Mouse (Mus musculus): ENCODE measurements at regions not wholly inside any gene's neighbourhood (a gene's known extent, or its start where the extent isn't known, plus 50 kb on each side); places are given as distances from the start of the nearest gene placed in this dataset.

DNA sequence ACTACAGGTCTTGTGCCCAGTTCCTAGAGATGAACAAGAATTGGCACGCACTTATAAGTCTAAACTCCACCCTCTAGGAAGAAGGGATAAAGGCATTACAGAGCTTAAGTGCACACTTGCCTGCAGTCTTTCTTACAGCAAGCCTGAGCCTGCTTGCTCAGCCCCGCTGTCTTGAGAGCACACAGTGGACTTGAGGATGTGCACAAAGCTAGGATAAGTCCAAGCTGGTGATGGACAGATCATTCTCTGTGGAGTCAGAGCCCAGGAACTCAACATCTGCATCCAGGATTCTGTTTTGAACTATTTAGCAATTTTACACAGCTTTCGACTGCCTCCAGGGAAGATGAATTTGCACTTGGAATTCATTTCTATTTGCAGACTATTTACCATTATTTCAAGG is 452.8 kb upstream of the Id2 start:
- Histone ChIP-seq H3K36me3 (replicated peaks; ENCODE audit: low read length) (no peaks in the 10 kb centered on the region), H3K9me3 (no peaks in the 10 kb centered on the region), H3K4me3 (replicated peaks) (no peak overlapping the region), H3K4me1 (no peaks in the 10 kb centered on the region), H3K27me3 (replicated peaks) (peaks cover 4% of the 10 kb centered on the region)
- TF ChIP-seq FLI1 (IDR thresholded peaks at IDR 0.05; ENCODE audit: low read length), result no peak
- no peak for TF ChIP-seq GATA1 (IDR thresholded peaks at IDR 0.05; ENCODE audit: borderline replicate concordance, low read length)

DNA sequence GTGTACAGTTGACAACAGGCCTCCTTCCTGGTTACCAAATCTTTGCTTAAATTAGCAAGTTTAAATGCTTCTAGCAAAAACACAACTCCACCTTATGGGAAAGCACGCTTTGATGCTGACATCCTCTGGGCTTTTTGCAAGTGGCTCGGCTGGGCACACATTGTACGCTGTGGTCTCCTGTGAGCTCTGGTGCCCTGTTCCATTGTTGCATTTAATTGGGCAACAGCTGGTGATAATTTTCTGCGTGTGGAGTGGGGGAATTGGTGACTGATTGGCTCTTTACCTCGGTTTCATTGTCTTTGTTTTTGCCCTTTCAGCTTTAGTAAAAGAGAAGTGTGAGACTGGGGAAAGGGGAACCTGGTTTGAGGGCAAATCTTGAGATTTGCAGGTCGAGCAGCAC is 447.3 kb upstream of the Id2 start:
- TF ChIP-seq FLI1 (IDR thresholded peaks at IDR 0.05; ENCODE audit: low read length) (no peak), GATA1 (IDR thresholded peaks at IDR 0.05; ENCODE audit: borderline replicate concordance, low read length) (no peak)
- H3K36me3 ChIP-seq (replicated peaks; ENCODE audit: low read length), result no peaks in the 10 kb centered on the region
- no peaks in the 10 kb centered on the region for H3K9me3 ChIP-seq

DNA sequence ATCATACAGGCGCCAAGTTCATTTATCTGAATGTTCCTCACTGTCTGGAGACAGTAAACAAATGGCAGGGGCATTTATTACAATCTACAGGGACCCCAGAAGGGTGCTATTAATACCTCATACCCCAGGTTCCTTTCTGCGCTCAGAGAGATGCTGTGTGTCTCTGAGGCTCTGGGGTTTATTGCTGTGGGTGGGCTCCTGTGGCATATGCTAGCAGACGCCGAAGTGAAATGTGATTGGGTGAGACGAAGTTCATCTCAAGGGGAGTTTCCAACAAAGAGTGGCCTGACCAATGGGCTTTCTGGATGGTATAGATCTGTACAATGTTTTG is 437.6 kb upstream of the Id2 start:
- peaks cover 3% of the 10 kb centered on the region for H3K27me3 ChIP-seq (replicated peaks)
- H3K9me3 ChIP-seq, result no peaks in the 10 kb centered on the region
- no peaks in the 10 kb centered on the region for H3K4me1 ChIP-seq
- H3K4me3 ChIP-seq (replicated peaks), result no peak overlapping the region
- H3K36me3 ChIP-seq (replicated peaks; ENCODE audit: low read length), result no peaks in the 10 kb centered on the region
- TF ChIP-seq GATA1 (IDR thresholded peaks at IDR 0.05; ENCODE audit: borderline replicate concordance, low read length) (no peak), FLI1 (IDR thresholded peaks at IDR 0.05; ENCODE audit: low read length) (no peak)

More for the DNA sequence above, 447.3 kb upstream of the Id2 start:
- Histone ChIP-seq H3K4me1 (no peaks in the 10 kb centered on the region), H3K27me3 (replicated peaks) (no peaks in the 10 kb centered on the region), H3K4me3 (replicated peaks) (no peak overlapping the region)

DNA sequence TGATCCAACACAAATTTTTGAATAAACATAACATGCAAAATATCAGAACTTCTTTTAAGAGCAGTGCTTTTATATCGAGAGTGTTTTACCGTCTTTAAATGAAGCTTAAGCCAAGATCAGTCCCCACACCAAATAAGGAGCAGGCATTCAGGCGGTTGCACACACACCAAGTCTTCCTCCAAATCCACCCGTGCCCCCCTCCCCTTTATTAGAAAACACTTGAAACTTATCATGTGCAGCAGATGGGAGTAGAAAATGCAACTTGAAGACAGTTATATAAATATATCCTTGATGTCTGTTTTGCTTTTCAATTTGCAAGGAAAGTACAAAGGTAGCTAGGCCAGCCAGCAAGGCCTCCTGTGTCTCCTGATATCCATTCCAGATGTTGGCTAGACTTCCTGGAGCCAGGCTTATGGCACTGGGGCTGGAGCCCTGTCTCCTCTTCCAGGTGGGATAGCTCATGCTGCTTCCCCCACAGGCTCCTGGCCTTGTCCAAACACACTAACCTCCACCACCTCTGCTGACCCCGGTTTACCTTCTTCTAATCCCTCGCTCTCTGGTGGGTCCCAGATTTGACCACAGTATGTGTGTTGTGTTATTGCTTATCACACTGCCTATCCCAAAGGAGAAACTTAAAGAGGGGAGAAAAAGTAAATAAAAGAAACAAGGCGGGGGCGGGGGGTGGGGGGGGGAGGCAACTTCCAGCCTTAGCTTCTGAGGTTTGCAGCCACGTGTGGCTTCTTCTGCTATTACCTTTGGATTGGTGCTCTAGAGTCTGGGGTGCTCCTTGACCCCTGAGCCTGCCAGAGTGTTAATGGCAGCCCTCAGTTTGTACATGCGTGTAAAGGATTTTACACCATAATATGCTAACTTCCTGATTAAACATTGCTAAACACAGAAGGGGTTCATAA is 437.0 kb upstream of the Id2 start:
- Histone ChIP-seq H3K36me3 (replicated peaks; ENCODE audit: low read length) (no peaks in the 10 kb centered on the region), H3K9me3 (no peaks in the 10 kb centered on the region), H3K27me3 (replicated peaks) (peaks cover 3% of the 10 kb centered on the region), H3K4me1 (no peaks in the 10 kb centered on the region), H3K4me3 (replicated peaks) (no peak overlapping the region)
- TF ChIP-seq GATA1 (IDR thresholded peaks at IDR 0.05; ENCODE audit: borderline replicate concordance, low read length), result no peak
- no peak for TF ChIP-seq FLI1 (IDR thresholded peaks at IDR 0.05; ENCODE audit: low read length)

DNA sequence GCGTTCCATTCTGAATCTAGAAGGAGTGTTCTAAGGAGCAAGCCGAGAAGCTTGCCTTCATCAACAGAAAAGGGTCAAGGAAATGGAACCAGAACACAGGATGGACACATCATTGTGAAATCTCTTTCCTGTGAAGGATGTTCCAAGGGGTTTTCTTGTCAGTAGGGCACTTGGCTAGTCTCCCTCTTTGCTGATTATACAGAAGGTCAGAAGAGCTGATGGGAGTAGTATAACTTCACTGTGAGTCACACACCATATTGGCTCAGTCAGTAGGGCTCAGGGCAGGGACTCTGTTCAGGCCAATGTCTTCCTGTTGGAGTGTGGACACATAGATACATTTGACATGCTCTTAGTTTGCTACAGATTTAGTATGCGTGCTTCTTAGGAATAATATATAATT is 433.5 kb upstream of the Id2 start:
- no peak overlapping the region for H3K4me3 ChIP-seq (replicated peaks)
- no peak for TF ChIP-seq FLI1 (IDR thresholded peaks at IDR 0.05; ENCODE audit: low read length)
- TF ChIP-seq GATA1 (IDR thresholded peaks at IDR 0.05; ENCODE audit: borderline replicate concordance, low read length), result no peak
- no peaks in the 10 kb centered on the region for H3K9me3 ChIP-seq
- no peaks in the 10 kb centered on the region for H3K36me3 ChIP-seq (replicated peaks; ENCODE audit: low read length)
- peaks cover 3% of the 10 kb centered on the region for H3K27me3 ChIP-seq (replicated peaks)
- H3K4me1 ChIP-seq, result no peaks in the 10 kb centered on the region

DNA sequence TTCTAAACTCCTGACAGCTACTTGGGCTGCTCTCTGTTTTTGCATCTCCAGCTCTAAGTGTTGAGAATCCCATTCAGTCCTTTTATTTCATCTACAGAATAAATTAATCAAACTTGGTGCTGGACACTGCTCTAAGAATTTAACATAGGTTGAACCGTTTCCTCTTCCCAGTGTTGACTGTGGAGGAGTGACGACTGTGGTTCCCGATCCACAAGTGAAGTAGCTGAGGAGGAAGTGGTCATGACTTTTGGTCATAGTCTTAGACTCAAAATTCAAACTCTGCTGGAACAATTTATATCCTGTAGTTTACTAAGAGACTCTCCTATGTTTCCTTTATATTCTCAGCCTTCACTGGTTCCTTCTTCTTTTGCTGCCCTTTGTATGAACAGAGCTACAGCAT is 432.6 kb upstream of the Id2 start:
- Histone ChIP-seq H3K27me3 (replicated peaks) (peaks cover 3% of the 10 kb centered on the region), H3K4me3 (replicated peaks) (no peak overlapping the region), H3K36me3 (replicated peaks; ENCODE audit: low read length) (no peaks in the 10 kb centered on the region), H3K9me3 (no peaks in the 10 kb centered on the region), H3K4me1 (no peaks in the 10 kb centered on the region)
- TF ChIP-seq FLI1 (IDR thresholded peaks at IDR 0.05; ENCODE audit: low read length) (no peak), GATA1 (IDR thresholded peaks at IDR 0.05; ENCODE audit: borderline replicate concordance, low read length) (no peak)

DNA sequence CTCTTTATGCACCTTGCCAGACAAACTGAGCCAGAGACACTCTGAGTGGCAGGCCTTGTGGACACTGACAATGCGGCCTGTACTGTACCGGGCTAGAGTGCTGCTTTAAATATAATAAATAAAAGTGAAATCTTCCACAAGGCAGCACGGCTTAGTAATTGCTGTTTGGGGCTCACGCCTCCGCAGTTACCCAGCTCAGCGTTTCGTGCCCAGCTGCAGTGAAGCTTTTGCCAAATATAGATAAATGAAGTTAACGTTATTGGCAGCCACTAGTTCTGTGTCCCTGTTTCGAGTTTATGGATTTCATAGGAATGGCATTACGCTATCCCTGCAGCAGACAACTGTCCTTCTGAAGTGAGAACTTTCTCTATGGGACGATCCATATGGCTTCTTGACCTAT is 429.7 kb upstream of the Id2 start:
- Histone ChIP-seq H3K4me1 (no peaks in the 10 kb centered on the region), H3K36me3 (replicated peaks; ENCODE audit: low read length) (no peaks in the 10 kb centered on the region), H3K27me3 (replicated peaks) (peaks cover 3% of the 10 kb centered on the region), H3K9me3 (no peaks in the 10 kb centered on the region), H3K4me3 (replicated peaks) (no peak overlapping the region)
- no peak for TF ChIP-seq FLI1 (IDR thresholded peaks at IDR 0.05; ENCODE audit: low read length)
- no peak for TF ChIP-seq GATA1 (IDR thresholded peaks at IDR 0.05; ENCODE audit: borderline replicate concordance, low read length)

DNA sequence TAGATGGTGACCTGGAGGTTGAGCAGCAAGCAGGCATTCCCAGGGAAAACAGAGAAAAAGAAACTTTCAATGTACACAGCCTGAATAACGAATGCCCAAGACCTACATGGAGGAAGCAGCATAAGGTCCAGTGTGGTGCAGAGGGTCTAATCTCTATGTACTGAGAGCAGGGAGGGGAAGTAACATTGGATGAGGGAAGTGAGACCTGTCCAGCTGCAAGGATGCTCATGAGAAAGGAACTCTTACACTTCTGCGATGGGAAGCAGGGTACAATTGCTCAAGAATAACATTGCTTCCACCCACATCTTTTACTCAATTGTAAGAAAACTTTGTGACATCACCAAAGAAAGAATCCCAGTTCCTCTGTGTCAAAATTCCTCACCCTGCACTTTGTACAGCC is 419.8 kb upstream of the Id2 start:
- Histone ChIP-seq H3K9me3 (no peaks in the 10 kb centered on the region), H3K27me3 (replicated peaks) (no peaks in the 10 kb centered on the region), H3K36me3 (replicated peaks; ENCODE audit: low read length) (no peaks in the 10 kb centered on the region), H3K4me3 (replicated peaks) (no peak overlapping the region), H3K4me1 (no peaks in the 10 kb centered on the region)
- TF ChIP-seq FLI1 (IDR thresholded peaks at IDR 0.05; ENCODE audit: low read length), result no peak
- TF ChIP-seq GATA1 (IDR thresholded peaks at IDR 0.05; ENCODE audit: borderline replicate concordance, low read length), result no peak

DNA sequence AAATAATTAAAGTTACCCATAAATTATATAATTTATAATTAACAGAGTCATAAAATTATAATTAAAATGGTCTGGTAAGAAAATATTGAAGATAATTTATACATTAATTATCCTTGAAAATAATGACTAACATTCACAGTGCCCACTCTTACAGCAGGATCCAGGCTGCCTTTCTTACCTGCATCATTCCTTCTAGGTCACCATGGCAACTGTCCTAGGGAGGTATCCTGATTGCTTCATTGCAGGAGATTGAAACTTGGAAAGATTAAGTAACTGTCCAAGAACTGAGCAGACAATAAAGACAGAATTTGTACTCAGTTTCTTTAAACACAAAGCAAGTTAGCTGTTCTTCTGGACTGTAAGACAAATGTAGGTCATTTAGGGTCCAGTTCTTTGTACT is 416.7 kb upstream of the Id2 start:
- Histone ChIP-seq H3K4me3 (replicated peaks) (no peak overlapping the region), H3K9me3 (no peaks in the 10 kb centered on the region), H3K27me3 (replicated peaks) (peaks cover 3% of the 10 kb centered on the region), H3K36me3 (replicated peaks; ENCODE audit: low read length) (no peaks in the 10 kb centered on the region), H3K4me1 (no peaks in the 10 kb centered on the region)
- no peak for TF ChIP-seq GATA1 (IDR thresholded peaks at IDR 0.05; ENCODE audit: borderline replicate concordance, low read length)
- TF ChIP-seq FLI1 (IDR thresholded peaks at IDR 0.05; ENCODE audit: low read length), result no peak

DNA sequence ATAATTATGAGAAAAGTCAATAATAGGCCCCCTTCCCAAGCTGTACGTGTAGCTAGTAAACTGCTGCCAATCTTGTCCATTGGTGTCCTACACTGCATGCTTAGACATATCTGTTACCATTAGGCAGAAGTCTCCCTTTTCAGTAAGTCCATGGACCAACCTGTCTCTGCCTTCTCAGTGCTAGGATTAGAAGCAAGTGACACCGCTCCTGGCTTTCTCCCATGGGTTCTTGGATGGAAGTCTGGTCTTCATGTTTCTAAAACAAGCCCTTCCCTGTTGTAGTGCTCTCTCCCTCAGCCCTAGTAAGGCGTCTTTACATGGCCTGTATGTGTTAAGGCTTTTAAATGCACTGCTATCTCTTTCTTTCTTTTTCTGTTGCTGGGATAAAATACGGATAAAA is 412.7 kb upstream of the Id2 start:
- peaks cover 3% of the 10 kb centered on the region for H3K27me3 ChIP-seq (replicated peaks)
- H3K4me3 ChIP-seq (replicated peaks), result no peak overlapping the region
- no peaks in the 10 kb centered on the region for H3K36me3 ChIP-seq (replicated peaks; ENCODE audit: low read length)
- peaks cover 26% of the 10 kb centered on the region for H3K9me3 ChIP-seq
- no peaks in the 10 kb centered on the region for H3K4me1 ChIP-seq
- TF ChIP-seq FLI1 (IDR thresholded peaks at IDR 0.05; ENCODE audit: low read length) (no peak), GATA1 (IDR thresholded peaks at IDR 0.05; ENCODE audit: borderline replicate concordance, low read length) (no peak)

All from megakaryocyte, embryonic 14.5 days (primary cell).